Mouse (Mus musculus) mouse trophoblast stem cell (cell line): ENCODE data around the gene Nt5e.

Experiments
- in situ Hi-C, 2 experiments: fragments of 300-500 bp; cut with MseI, MboI; formaldehyde crosslinking; loops; 2 replicates in 1 of 2; 3 replicates in 1 of 2; pipeline ENCODE4 v1.15.1; 2025

Gene Nt5e

DNA sequence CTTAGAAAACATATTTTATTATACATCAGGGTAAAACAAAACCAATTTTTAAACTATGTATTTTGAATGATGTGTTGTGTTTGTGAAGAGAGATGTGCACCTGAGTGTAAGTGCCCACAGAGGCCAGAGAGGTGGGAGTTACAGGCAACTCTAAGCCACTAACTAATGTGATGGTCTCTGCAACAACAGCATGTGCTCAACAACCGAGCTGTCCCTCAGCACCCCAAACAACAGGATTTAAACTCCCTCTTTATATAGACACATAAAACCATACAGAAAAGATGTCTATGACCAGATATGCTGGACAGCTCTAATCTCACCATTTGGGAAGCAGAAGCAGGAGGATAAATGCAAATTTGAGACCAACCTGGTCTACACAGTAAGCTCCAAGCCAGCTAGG lies 53.5 kb downstream of the Nt5e start:
- in situ Hi-C loops: no loop called here

DNA sequence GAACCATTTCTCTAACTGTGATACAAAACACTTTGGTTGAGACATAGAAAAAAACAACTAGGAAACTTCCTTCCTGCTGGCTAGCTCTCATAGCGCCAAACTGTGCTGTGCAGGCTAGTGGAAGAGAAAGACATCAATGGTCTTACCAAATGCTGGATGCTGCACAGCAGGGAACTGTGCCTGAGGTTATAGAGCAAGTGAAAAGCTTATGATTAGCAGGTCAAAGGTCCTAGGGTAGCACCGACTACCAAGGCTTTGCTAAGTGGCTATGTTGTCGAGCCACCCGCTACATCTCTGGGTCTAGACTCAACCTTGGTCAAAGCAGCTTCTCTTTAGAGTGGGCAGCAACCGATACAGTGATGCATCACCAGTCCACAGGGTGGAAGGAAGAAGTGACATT lies 61.8 kb downstream of the Nt5e start:
- in situ Hi-C loops: no loop called here

DNA sequence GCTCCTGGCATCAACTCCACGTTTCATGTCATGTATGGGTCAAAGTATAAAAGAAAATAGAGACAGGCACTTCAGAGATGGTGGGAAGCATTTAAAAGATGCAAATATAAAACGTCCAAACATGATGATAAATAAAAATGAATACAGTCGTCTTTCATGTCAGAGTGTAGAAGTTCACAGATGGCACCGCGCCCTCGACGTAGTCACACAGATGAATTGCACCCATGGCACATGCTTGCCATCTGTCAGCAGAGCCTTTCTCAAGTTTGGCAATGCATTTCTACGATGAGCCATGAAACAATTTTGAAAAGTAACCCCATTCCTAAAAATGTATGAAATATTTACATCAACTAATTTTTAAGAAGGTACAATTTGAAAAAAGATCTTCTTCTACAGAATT lies 67.9 kb downstream of the Nt5e start:
- in situ Hi-C loops: loop anchor here in 1 of 2 experiments (5.0 kb wide), 1 partner anchor 153 kb away; no protein-coding TSS in a partner anchor

DNA sequence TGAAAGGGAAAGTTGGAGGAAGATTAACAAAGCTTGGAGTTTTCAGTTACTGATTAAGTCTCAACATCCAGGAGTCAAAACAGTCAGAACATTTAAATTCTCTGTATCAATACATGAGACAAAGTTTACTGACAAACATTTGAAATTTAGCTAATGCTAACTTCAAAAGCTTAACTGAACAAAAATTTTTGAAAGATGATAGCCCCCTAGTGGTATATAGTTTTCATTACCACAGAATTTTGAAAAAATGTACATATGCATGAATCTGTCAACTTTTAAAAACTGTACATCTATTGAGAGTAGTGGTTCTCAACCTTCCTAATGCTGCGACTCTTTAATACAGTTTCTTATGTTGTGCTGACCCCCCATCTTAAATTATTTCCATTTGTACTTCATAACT lies 71.5 kb downstream of the Nt5e start:
- in situ Hi-C loops: loop anchor here in 1 of 2 experiments (5.0 kb wide), 1 partner anchor 156 kb away; no protein-coding TSS in a partner anchor

DNA sequence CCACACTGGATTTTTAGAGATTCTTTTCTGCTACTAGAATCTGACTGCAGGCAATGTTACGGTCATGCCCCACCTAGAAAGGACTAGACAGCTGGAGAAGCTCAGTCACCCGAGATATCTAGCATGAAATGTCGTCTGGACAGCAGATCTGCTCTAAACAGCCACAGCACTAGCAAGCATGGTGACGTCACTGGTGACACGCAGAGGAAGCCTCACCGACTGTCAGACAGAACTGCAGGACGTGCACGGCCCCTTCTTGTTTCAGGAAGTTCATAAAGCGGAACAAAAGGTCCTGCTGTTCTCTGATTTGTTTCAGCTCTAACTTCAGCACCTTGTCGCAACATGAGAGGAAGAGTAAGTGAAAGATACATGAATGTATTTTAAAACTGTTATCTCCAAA lies 77.1 kb downstream of the Nt5e start:
- in situ Hi-C loops: no loop called here

DNA sequence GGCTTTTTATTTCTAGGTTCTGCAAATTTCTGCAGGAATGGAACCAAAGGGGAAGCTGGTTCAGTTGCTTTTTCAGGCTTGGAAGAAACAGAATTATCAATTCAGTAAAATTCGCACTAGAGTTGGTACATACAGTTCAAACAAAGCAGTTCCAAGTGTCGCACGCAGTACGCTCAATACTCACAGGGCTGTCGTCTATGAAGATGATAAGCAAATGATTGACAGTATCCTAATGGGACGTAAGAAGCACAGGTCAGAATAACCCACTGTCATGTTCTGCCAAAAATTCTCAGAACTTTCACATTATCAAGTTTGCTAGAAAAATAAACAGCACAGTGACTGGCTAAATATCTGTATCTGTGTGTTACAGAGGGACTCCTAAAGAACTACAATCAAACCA lies 77.5 kb downstream of the Nt5e start:
- in situ Hi-C loops: no loop called here

DNA sequence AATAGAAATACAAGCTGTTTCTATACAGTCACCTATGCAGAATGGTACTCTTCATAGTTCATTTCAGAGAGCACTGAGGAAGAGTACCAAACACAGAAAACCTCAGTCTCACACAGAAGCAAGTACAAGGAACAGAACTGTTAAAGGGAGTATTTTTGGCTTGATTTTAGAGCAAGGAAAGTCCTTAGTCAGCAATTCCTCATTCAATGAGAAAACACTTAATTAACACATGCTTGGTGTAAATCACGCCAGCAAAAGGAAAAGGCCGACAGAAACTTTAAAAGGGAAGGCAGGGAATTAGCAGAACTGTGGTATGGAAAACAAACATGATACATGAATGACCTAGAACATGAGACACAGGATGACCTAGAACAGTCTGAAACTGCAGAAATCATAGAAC lies 83.0 kb downstream of the Nt5e start:
- in situ Hi-C loops: no loop called here

DNA sequence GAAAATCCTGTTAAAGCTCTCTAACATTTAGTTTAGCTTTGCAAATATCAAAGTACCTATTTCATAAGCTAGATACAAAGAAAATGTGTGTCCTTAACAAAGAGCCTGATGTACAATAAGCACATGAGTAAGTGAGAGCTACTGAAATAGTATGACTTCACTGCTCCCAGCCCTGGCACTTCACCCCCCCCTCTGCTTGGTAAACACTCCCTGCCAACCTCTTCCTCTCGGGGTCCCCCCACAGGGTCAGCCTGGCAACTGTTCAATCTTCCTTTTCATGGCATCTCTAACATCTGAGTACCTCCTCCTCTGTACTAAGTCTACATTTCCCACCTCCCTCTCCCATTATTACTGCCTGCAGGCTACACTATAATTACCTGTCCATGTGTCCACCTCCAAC lies 89.8 kb downstream of the Nt5e start:
- in situ Hi-C loops: no loop called here
